Mouse (Mus musculus): ENCODE results near the gene Sipa1l2.

GRCm38 (mm10) chr8:125616935-125617334 is 47.3 kb upstream of the Sipa1l2 start:
- no peak for TF ChIP-seq CTCF (conservative IDR thresholded peaks at IDR 0.05; ENCODE audit: low read length)
- TF ChIP-seq POU5F1 (IDR thresholded peaks at IDR 0.05; ENCODE audit: borderline replicate concordance, low read length): no peak
- TF ChIP-seq NANOG (IDR thresholded peaks at IDR 0.05; ENCODE audit: borderline replicate concordance, low read length): no peak
